Mouse (Mus musculus) spleen, postnatal 14 days (tissue): ENCODE measurements around the gene Hes7.
A peak's percentile ranks its signal among the peaks of the same experiment; 100 is the strongest.

Experiments used
- DNase-seq, 2 experiments: peaks; one replicate each; pipeline ENCODE4 v3.0.0; 2021 to 2022; ENCODE audit warnings: low spot score in 2 of 2

The Hes7 gene

DNA sequence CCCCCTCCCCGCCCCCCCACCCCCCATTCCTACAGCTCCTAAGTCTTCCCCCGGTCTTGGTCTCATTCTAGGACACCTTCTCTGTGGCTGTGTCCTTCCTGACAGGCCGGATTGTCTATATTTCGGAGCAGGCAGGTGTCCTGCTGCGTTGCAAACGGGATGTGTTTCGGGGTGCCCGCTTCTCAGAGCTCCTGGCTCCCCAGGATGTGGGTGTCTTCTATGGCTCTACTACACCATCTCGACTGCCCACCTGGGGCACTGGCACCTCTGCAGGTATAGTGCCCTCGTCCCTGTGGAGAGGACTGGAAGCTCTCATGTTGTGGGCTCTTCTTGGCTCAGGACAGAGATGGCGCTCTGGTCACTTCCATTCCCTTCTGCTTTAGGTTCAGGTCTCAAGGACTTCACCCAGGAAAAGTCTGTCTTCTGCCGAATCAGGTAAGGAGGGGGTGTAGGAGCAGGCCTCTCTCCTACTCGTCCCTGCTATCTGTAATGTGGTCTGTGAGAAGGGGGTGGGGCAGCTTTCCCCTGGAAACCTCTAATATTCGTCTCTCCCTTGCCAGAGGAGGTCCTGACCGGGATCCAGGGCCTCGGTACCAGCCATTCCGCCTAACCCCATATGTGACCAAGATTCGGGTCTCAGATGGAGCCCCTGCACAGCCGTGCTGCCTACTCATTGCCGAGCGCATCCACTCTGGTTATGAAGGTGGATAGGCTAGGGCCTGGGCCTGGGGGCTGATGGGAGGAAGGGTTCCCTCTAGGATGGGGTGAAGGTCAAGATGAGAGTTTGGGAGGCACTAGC, 18.4 kb upstream of the Hes7 start:
- DNase-seq = no peak

DNA sequence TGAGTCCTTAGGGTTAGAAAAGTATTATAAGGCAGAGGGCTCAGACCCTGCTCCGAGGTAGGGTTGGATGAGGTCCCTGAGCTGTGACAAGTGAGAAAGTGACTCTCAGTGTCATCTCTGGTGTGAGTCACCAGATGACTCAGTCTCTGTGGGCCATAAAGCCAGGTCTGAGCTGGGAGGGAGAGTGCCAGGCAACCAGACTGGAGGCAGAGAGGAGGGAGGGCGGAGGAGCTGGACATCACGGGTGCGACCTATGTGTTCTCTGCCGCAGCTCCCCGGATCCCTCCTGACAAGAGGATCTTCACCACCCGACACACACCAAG, 17.8 kb upstream of the Hes7 start:
- no peak for DNase-seq

DNA sequence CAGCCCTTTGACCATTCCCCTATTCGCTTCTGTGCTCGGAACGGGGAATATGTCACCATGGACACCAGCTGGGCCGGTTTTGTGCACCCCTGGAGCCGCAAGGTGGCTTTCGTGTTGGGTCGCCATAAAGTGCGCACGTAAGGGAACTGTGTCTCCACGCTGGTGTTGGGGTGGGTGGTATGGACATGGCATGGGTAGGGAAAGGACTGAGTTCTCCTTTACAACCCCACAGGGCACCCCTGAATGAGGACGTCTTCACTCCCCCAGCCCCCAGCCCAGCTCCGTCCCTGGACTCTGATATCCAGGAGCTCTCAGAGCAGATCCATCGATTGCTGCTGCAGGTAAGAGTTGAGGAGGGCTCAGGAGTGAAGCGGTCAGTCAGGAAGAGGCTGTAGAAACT, 17.1 kb upstream of the Hes7 start:
- DNase-seq = no peak

DNA sequence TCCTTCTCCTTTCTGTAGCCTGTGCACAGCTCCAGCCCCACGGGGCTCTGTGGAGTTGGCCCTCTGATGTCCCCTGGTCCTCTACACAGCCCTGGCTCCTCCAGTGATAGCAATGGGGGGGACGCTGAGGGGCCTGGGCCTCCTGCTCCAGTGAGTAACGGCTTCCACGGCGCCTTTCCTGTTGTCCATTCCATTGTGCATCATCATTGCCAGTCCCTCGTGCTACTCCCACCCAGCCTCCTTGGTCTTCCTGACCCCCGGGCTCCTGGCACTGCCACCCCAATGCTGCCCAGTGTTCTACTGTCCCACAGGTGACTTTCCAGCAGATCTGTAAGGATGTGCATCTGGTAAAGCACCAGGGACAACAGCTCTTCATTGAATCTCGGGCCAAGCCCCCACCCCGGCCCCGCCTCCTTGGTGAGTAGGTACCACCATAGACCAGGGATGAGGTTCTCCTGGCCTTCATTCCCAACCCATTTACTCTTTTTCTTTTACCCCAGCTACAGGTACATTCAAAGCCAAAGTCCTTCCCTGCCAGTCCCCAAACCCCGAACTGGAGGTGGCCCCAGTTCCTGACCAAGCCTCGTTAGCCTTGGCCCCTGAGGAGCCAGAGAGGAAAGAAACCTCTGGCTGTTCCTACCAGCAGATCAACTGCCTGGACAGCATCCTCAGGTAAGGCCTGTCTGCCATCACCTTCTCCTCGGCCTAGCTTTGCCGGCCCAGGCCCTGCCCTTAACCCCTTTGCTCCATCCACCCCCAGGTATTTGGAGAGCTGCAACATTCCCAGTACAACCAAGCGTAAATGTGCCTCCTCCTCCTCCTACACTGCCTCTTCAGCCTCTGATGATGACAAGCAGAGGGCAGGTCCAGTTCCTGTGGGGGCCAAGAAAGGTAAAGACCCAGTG, 16.4 kb upstream of the Hes7 start:
- no peak for DNase-seq

DNA sequence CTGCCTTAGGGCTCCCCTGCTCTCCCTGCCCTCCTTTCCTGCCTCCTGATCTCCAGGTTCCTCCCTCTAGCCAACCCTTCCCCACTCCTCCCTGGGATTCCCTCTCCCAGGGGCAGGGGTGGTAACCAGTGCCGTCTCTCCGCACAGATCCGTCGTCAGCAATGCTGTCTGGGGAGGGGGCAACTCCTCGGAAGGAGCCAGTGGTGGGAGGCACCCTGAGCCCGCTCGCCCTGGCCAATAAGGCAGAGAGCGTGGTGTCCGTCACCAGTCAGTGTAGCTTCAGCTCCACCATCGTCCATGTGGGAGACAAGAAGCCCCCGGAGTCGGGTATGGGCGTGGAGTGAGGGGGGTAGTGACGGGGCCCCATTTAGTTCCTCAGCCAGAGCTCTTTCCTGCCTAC, 15.7 kb upstream of the Hes7 start:
- no peak for DNase-seq

DNA sequence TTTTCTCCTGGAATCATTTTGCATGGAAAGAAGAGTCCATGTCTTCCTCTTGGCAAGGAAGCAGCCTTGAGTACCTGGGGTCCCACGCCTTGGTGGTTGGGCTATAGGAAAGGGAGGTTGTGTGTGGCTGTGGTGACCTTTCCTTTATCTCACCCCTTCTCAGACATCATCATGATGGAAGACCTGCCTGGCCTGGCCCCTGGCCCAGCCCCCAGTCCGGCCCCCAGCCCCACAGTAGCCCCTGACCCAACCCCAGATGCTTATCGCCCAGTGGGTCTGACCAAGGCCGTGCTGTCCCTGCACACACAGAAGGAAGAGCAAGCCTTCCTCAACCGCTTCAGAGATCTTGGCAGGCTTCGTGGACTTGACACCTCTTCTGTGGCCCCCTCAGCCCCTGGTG, 15.0 kb upstream of the Hes7 start:
- no peak for DNase-seq

DNA sequence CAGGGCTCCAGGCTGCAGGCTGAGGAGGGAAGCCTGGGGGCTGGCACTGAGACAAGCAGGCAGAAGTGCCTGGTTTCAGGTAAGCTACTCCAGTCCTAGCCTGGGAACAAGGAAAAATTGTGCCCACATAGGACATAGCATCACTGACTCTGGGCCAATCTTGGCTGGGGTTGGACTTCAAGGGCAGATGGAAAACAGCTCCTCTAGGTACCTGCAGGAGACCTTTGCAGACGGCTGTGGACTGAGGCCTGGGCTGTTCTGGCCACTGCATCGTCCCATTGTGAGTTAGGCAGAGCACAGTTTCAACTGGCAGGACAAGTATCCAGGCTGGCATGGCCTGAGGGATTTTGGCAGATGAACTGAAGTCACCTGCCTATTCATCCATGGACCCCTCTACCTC, 14.4 kb upstream of the Hes7 start:
- DNase-seq = no peak

DNA sequence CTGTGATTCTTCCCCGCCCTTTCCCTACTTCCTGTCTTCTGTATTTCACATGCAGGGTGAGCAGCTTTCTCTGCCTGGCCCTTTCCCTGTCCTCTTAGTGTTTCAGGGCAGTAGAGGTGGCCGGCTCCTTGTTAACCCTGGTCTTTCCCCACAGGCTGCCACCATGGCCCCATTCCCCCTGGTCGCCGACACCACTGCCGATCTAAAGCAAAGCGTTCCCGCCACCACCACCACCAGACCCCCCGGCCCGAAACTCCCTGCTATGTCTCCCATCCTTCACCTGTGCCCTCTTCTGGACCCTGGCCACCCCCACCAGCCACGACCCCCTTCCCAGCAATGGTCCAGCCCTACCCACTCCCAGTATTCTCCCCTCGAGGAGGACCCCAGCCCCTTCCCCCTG, 13.9 kb upstream of the Hes7 start:
- DNase-seq = no peak

DNA sequence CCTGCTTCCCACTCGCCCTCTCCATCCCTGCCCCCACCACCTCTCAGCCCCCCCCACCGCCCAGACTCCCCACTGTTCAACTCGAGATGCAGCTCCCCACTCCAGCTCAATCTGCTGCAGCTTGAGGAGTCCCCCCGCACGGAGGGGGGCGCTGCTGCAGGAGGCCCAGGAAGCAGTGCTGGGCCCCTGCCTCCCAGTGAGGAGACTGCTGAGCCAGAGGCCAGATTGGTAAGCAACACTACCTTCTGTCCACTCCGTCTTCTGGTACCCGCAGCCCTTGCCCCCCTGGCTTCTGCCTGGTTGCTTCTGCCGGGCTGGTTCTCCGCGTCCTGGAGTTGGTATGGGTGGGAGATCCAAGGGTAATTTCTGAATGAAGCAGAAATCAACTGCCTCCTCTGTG, 13.4 kb upstream of the Hes7 start:
- no peak for DNase-seq

DNA sequence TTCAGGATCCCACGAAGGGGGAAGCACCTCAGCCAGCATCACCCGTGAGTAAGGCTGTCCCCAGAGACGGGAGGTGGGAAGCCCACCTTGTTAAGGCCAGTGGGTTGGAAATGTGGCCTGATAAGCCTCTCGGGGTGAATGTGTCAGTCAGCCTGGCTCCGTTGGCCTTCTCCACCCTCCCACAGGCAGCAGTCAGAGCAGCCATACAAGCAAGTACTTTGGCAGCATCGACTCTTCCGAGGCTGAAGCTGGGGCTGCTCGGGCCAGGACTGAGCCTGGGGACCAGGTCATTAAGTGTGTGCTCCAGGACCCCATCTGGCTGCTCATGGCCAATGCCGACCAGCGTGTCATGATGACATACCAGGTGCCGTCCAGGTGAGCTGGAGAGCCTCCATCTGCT, 12.5 kb upstream of the Hes7 start:
- no peak for DNase-seq

DNA sequence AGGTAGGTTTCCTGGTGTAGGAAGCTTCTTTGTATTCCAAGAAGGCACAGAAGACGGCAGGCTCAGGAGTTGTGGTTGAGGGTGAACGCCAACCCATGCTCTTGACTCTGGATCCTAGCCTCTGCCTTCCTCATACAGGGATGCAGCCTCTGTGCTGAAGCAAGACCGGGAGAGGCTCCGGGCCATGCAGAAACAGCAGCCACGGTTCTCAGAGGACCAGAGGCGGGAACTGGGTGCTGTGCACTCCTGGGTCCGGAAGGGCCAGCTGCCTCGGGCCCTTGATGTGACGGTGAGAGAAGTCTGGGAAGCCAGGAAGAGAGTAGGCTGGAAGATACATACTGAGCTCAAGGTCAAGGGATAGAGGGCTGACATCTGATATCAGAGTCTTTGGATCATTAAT, 12.0 kb upstream of the Hes7 start:
- DNase-seq = no peak

DNA sequence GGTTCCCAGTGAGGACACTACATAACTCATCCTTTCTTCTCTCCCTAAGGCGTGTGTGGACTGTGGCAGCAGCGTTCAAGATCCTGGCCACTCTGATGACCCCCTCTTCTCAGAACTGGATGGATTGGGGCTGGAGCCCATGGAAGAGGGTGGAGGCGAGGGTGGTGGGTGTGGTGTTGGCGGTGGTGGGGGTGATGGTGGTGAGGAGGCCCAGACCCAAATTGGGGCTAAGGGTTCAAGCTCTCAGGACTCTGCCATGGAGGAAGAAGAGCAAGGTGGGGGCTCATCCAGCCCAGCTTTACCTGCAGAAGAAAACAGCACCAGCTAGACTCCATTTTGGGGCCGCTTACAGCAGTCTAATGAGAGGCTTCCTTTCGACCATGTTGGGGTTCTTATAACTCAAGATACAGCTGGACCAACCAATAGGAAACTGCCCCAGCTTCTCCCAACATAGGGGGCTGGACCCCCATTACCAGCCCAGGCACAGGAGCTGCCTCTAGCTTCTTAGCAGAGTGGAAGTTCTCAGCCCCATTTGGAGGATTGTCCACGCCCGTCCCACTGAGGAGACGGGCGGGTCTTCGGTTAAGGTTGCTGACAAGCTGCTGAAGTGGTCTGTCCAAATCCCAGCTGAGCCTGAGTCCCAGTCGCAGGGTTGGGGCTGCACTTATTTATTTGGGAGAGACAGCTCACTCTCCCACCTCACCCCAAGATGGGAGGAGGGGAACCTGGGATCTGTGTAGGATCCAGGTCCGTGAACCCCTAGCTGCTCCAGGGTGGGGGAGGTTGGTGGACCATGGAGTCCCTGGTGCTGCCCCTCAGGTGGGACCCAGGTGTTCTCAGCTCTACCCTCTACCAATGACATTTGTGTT, 10.9 kb upstream of the Hes7 start:
- DNase-seq = no peak

DNA sequence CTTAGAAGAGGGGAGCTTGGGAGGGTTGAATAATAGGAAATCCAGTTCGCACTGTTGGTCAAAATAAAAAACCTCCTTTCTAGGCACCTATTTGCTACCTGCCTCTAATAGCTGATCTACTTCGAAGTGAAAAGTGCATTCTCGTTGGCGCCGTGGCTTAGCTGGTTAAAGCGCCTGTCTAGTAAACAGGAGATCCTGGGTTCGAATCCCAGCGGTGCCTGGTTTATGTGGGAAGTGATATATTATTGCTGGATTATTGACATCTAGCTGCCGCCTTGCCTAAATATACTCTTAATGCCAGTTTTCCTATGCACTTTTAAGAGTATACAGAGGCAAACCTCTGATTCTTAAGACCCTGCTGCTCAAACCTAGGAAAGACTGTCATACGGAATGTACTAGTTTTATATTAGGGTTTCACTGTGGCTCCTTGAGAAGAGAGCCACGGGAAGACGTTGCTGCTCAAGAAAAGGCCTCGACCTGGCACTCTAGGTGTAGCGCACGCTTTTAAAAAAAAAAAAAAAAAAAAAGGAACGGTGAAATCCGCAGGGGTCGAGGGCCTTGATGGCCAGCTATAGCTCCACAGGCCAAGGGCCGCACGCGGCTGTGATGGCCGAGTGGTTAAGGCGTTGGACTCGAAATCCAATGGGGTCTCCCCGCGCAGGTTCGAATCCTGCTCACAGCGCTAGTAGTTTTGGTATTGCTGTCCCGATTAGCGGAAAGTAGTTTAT, 9.7 kb upstream of the Hes7 start:
- DNase-seq = peak; percentile 86 to 92

DNA sequence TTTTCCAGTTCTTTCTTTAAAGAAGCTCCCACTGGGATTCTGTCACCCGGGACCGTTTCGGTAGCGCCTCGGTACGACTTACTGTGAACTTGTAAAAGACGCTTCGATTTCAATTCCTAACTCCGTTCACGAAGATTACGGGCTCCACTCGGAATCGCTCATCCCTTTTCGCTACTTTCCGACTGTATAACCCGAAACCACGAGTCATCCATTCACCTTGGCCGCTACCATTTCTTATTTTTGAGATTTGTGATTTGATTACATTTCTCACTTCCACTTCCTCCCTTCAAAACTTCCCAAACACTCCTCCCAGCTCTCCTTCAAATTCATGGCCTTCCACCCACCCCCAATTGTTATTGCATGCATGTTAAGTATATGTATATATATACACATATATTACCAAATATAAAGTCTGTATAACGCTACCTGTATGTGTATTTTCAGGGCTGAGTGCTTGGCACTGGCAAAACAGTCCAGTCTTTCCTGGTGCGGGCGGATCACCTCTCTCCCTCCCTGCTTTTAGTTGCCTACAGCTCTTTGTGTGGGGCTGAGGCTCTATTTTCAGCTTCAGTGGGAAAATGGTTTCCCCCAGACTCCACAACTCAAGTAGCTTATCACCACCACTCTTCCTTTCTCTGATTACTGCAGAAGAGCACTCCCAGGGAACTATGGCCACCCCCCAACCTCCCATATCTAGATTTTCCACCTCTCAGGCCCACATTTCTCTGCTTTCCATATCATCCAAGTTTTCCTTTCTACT, 9.0 kb upstream of the Hes7 start:
- DNase-seq = no peak

DNA sequence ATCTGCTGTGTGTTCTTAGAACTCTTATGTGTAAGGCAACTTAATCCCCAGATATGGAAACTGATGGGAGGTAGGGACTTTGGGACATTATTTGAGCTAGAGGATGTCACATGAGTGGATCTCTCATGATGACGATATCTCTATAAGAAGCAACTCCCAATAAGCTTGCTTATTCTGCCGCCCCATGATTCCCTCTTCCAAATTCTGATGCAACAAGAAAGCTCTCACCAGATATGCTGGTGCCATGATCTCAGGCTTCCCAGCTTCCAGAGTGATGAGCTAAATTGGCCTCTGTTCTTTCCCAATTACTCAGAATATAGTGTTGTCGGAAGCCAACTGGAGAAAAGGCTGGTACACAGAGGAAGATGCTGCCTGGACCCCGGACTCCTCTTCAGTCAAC, 8.3 kb upstream of the Hes7 start:
- DNase-seq = no peak

DNA sequence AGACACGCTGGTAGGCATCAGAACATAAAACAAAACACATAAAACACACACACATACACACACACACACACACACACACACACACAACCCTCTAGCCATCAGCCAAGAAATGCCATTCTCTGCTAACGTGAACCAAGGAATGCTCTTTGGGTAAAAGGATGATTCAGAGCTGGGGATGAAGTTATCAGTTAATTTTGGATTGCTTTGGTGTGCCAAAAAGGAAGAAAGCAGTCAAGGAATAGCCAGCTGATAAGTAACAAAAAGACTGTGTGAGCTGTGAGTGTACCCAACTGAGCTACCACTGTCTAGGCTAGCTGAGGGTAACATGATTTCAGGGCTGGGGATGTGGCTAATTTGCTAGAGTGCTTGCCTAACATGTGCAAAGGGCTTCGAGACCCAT, 6.2 kb upstream of the Hes7 start:
- DNase-seq = no peak

DNA sequence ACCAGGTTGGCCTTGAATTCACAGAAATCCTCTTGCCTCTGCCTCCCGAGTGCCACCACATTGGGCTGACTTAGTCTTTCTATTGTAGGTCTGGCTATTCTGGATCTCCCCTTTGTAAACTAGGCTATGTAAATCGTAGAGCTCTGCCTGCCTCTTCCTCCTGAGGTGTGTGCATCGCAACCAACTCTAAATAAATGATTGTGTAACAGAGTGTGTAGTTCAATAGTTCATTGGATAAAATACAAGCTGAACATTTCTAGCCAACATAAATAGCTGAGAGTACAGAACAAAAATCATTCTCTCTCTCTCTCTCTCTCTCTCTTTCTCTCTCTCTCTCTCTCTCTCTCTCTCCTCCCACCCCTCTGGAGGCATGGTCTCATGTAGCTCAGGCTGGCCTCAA, 5.6 kb upstream of the Hes7 start:
- no peak for DNase-seq

DNA sequence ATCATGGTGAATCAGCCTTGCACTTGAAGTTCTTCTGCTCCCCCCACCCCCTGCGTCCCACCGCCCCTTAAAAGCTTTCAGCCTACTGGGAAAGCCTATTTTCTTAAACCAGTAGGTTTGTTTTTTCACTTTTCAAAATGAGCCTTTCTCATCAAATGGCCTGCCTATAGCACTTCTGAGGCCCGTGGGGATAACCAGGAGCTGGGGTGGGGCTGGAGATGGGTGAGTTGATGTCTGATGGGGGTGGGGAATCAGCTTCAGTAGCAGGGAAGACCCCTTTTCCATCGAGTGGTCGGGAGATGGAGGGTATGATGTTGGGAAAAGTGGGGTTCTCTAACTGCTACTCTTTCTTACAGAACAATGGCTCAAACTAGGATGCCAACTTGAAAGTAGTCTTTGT, 3.4 kb upstream of the Hes7 start:
- DNase-seq = no peak

DNA sequence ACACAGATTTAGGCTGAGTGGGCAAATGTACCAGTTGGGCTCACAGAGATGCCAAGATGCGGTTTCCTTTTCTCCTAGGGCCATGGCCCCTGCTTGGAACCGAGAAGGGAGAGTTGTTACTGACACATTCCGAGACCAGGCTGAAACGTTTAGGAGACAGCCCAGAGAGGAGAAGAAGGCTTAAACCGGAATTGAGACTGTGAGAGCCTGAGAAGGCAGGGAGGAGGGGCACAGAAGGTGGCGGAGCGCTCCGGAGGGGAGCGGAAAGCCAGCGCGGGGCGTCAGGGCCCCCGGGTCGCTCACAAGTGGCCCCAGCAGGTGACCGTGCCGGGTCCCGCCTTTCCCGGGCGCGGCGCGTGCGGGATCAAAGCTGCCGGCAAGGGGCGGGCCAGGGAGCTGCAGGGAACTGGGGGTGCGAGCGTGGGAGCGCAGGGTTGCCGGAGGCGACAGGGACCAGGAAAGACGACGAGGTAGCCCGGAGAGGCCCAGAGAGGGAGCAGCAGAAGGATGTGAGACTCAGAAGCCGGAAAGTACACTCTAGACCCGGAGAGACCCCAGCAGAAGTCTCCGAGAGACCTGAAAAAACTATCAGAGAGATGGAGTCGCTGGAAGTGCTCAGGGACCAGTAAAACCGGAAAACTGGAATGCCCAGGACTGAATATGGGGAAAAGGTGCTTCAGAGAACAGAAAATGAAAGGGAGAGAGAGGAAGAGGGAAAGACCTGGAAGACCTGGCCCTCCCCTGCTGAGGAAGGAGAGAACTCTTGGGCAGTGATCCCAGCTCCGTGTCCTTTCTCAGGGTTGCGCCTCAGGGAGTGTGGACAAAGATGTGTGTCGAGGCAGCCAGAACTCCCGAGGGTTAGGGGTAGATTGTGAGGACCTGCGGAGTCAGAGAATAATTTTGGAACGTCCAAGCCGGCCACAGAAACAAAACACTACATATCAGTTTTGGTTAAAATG, 2.2 kb upstream of the Hes7 start:
- DNase-seq = peak in 1 of 2 experiments; percentile 49

DNA sequence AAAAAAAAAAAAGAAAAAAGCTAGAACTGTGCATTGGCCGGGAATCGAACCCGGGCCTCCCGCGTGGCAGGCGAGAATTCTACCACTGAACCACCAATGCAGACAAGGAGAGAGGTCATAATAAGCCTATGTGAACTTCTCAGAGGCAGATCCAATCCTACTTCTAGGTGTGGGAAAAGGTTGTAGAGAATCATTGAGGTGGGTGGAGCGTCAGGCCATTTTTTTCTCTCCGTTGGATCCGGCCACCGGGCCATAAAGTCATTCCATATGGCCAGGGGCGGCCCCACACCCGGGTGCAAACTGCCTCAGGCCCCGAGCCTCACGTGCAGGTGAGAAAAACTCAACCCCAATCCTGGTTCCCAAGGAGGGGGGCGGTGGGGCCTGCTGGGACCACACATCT, 1.4 kb upstream of the Hes7 start:
- DNase-seq = peak; percentile 66 to 78
